Mouse (Mus musculus): ENCODE measurements around the gene Topbp1. TPM values are rescaled to one million over a fixed set of nuclear protein-coding genes. Genes with fewer than 3 reads are reported as not detected.

Topbp1 gene
- total and polyA plus RNA-seq, 2 experiments from 2014 or later, result 11.5 to 16.9 TPM

- no peak overlapping the region for H3K4me2 ChIP-seq (ENCODE audit: low read depth, low read length, poor library complexity, severe bottlenecking)
- H3K27me3 ChIP-seq (ENCODE audit: insufficient read depth, low read length), result no peaks in the 10 kb centered on the region
- ATAC-seq (ENCODE audit: low FRiP score), result no peak
- H3K9ac ChIP-seq (replicated peaks; ENCODE audit: low read length, poor library complexity, severe bottlenecking), result no peak overlapping the region
- H3K27ac ChIP-seq (ENCODE audit: low read depth, low read length), result no peak overlapping the region
- H3K4me1 ChIP-seq (ENCODE audit: insufficient read depth, low read length), result no peaks in the 10 kb centered on the region
- no peaks in the 10 kb centered on the region for H3K9me3 ChIP-seq (ENCODE audit: low read length)
- DNase-seq (ENCODE audit: low spot score), result peak; percentile 30
- no peak overlapping the region for H3K4me3 ChIP-seq (ENCODE audit: low read depth, low read length)
- peak; percentile 66 for TF ChIP-seq CTCF (IDR thresholded peaks at IDR 0.05)
- peaks cover 4% of the 10 kb centered on the region; the same call in 1 of the 2 replicates for H3K36me3 ChIP-seq (ENCODE audit: insufficient read depth, low read length)
Measured at GRCm38 (mm10) chr9:103357893-103358292, 52.9 kb downstream of the Topbp1 start.

DNA sequence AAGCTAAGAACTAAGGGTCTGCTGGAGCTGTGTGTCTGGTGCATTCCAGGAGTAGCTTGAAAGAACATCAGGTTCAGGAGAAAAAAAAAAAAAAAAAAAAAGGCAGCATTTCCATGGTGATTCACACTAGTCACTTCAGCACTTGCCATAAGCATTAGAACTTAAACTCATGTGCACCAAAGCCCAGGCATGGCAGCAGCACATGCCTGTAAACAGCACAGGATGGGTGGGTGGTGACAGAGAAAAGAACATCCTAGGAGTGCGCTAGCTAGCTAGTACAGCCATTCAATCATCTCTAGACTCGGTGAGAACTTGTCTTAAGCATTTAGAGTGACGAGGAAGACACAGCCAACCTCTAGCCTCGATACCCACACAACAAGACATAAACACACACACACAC lies 53.5 kb downstream of the Topbp1 start:
- Histone ChIP-seq H3K27me3 (ENCODE audit: insufficient read depth, low read length) (no peaks in the 10 kb centered on the region), H3K9me3 (ENCODE audit: low read length) (no peaks in the 10 kb centered on the region), H3K27ac (ENCODE audit: low read depth, low read length) (no peak overlapping the region), H3K4me3 (ENCODE audit: low read depth, low read length) (no peak overlapping the region), H3K4me2 (ENCODE audit: low read depth, low read length, poor library complexity, severe bottlenecking) (no peak overlapping the region), H3K36me3 (ENCODE audit: insufficient read depth, low read length) (peaks cover 4% of the 10 kb centered on the region; the same call in 1 of the 2 replicates), H3K9ac (replicated peaks; ENCODE audit: low read length, poor library complexity, severe bottlenecking) (no peak overlapping the region), H3K4me1 (ENCODE audit: insufficient read depth, low read length) (peaks cover 6% of the 10 kb centered on the region; the same call in 1 of the 2 replicates)
- TF ChIP-seq CTCF (IDR thresholded peaks at IDR 0.05), result no peak
- no peak for DNase-seq (ENCODE audit: low spot score)
- no peak for ATAC-seq (ENCODE audit: low FRiP score)
- 93% methylated on average over 4 of the region's 4 CpGs for WGBS

- no peak for DNase-seq (ENCODE audit: low spot score)
- peaks cover 4% of the 10 kb centered on the region; the same call in 1 of the 2 replicates for H3K36me3 ChIP-seq (ENCODE audit: insufficient read depth, low read length)
- H3K27ac ChIP-seq (ENCODE audit: low read depth, low read length), result no peak overlapping the region
- no peaks in the 10 kb centered on the region for H3K27me3 ChIP-seq (ENCODE audit: insufficient read depth, low read length)
- peaks cover 6% of the 10 kb centered on the region; the same call in 1 of the 2 replicates for H3K4me1 ChIP-seq (ENCODE audit: insufficient read depth, low read length)
- whole genome bisulfite sequencing, result 73% methylated on average over 2 of the region's 2 CpGs
- ATAC-seq (ENCODE audit: low FRiP score), result no peak
- H3K9me3 ChIP-seq (ENCODE audit: low read length), result no peaks in the 10 kb centered on the region
- H3K4me2 ChIP-seq (ENCODE audit: low read depth, low read length, poor library complexity, severe bottlenecking), result no peak overlapping the region
- no peak overlapping the region for H3K9ac ChIP-seq (replicated peaks; ENCODE audit: low read length, poor library complexity, severe bottlenecking)
- no peak overlapping the region for H3K4me3 ChIP-seq (ENCODE audit: low read depth, low read length)
- no peak for TF ChIP-seq CTCF (IDR thresholded peaks at IDR 0.05)
Measured at GRCm38 (mm10) chr9:103360642-103361041, 55.6 kb downstream of the Topbp1 start.

DNA sequence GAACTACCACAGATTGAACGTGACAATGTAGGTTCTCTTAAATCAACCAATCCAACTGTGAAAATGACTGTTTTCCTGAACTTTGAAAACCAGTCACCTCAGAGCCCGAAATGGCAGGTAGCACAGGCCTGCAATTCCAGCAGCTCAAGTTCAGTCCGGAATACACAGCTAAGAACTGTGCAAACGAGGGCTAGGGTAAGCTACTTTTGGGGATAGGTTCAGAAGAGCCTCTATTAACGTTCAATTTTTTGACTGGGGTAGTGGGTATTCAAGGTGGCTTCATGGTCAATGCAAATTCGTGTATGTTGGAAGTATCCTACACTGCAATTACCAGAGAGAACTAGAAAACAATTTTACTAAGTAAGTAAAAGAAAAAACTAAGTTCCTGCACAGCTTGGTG lies 58.1 kb downstream of the Topbp1 start:
- H3K27ac ChIP-seq (ENCODE audit: low read depth, low read length), result no peak overlapping the region
- peaks cover 11% of the 10 kb centered on the region; the same call in 1 of the 2 replicates for H3K4me1 ChIP-seq (ENCODE audit: insufficient read depth, low read length)
- peak overlapping the region; percentile 89; the same call in 1 of the 2 replicates for H3K4me3 ChIP-seq (ENCODE audit: low read depth, low read length)
- H3K9ac ChIP-seq (replicated peaks; ENCODE audit: low read length, poor library complexity, severe bottlenecking), result no peak overlapping the region
- ATAC-seq (ENCODE audit: low FRiP score) (no peak), DNase-seq (ENCODE audit: low spot score) (no peak)
- no peaks in the 10 kb centered on the region; the same call in 1 of the 2 replicates for H3K36me3 ChIP-seq (ENCODE audit: insufficient read depth, low read length)
- WGBS, result 70% methylated on average over 6 of the region's 6 CpGs
- H3K27me3 ChIP-seq (ENCODE audit: insufficient read depth, low read length), result no peaks in the 10 kb centered on the region
- H3K9me3 ChIP-seq (ENCODE audit: low read length), result no peaks in the 10 kb centered on the region
- peak overlapping the region; percentile 86 for H3K4me2 ChIP-seq (ENCODE audit: low read depth, low read length, poor library complexity, severe bottlenecking)
- no peak for TF ChIP-seq CTCF (IDR thresholded peaks at IDR 0.05)

DNA sequence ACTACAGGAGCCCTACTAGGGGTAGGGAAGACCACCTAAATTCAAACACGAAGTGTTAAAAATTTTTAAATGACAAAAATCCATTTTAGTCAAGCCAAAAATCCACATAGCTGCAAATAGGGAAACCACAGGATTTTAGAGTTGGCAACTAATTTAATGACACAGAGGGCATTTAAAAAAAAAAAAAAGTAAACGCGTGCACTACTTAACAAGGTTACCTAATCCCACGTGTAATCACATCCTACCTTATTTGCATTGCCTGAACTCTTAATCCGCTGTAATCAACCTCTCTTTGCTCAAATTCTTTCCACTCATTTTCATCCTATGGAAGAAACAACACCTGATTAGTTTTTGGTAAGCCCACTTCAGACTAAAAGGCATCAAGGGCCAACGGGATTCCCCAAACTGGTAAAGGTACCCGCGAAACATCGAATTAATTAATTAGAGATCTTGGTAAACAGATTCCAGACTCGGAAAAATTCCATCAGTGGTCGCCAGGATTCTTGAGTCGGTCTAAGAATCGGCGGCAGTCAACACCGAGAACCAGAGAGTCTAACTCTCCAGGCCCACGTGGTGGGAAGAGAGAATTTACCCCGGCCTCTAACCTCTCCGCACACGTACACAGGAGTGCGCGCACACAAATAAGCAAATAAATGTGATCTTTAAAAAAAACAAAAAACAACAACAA lies 58.9 kb downstream of the Topbp1 start:
- no peak for ATAC-seq (ENCODE audit: low FRiP score)
- H3K27me3 ChIP-seq (ENCODE audit: insufficient read depth, low read length), result no peaks in the 10 kb centered on the region
- 3% methylated on average over 21 of the region's 21 CpGs for WGBS
- peak overlapping the region; percentile 80 for H3K9ac ChIP-seq (replicated peaks; ENCODE audit: low read length, poor library complexity, severe bottlenecking)
- peak overlapping the region; percentile 89 for H3K4me3 ChIP-seq (ENCODE audit: low read depth, low read length)
- H3K4me1 ChIP-seq (ENCODE audit: insufficient read depth, low read length), result peaks cover 11% of the 10 kb centered on the region; the same call in 1 of the 2 replicates
- peak; percentile 16 for TF ChIP-seq CTCF (IDR thresholded peaks at IDR 0.05)
- H3K36me3 ChIP-seq (ENCODE audit: insufficient read depth, low read length), result no peaks in the 10 kb centered on the region
- H3K4me2 ChIP-seq (ENCODE audit: low read depth, low read length, poor library complexity, severe bottlenecking), result peak overlapping the region; percentile 86
- no peak overlapping the region for H3K27ac ChIP-seq (ENCODE audit: low read depth, low read length)
- DNase-seq (ENCODE audit: low spot score), result peak; percentile 34
- no peaks in the 10 kb centered on the region for H3K9me3 ChIP-seq (ENCODE audit: low read length)

- TF ChIP-seq CTCF (IDR thresholded peaks at IDR 0.05), result no peak
- Histone ChIP-seq H3K27me3 (ENCODE audit: insufficient read depth, low read length) (no peaks in the 10 kb centered on the region), H3K4me2 (ENCODE audit: low read depth, low read length, poor library complexity, severe bottlenecking) (peak overlapping the region; percentile 86), H3K9me3 (ENCODE audit: low read length) (no peaks in the 10 kb centered on the region), H3K36me3 (ENCODE audit: insufficient read depth, low read length) (no peaks in the 10 kb centered on the region), H3K27ac (ENCODE audit: low read depth, low read length) (peak overlapping the region; percentile 83), H3K9ac (replicated peaks; ENCODE audit: low read length, poor library complexity, severe bottlenecking) (peak overlapping the region; percentile 80), H3K4me1 (ENCODE audit: insufficient read depth, low read length) (peaks cover 11% of the 10 kb centered on the region; the same call in 1 of the 2 replicates), H3K4me3 (ENCODE audit: low read depth, low read length) (peak overlapping the region; percentile 89)
- ATAC-seq (ENCODE audit: low FRiP score), result peak; percentile 11; the same call in 1 of the 2 replicates
- WGBS, result 4% methylated on average over 48 of the region's 94 CpGs
- peak; percentile 41 for DNase-seq (ENCODE audit: low spot score)
Measured at GRCm38 (mm10) chr9:103364601-103365289, 59.7 kb downstream of the Topbp1 start.
